Mouse (Mus musculus) CH12.LX (cell line): Measurements from ENCODE around the gene Ephb6. TPM values are rescaled to one million over a fixed set of nuclear protein-coding genes. Genes with fewer than 3 reads are reported as not detected.

Experiments used
- DNase-seq: peaks from one replicate; pipeline ENCODE4 v3.0.0-alpha.2; 2013; ENCODE audit errors: extremely low read depth
- H3K27ac ChIP-seq: 2 replicates; pipeline ENCODE4 v1.5.1; 2012; ENCODE audit warnings: low read depth, mild to moderate bottlenecking, control low read depth, moderate library complexity; ENCODE audit not compliant: insufficient read depth
- H3K27me3 ChIP-seq: replicated peaks from 2 replicates; pipeline ENCODE3; 2012; ENCODE audit warnings: inconsistent platforms
- H3K36me3 ChIP-seq, 2 experiments: replicated peaks in 1 of 2; 2 replicates each; pipeline versions ENCODE3 to v1.6.1; 2012; ENCODE audit warnings: inconsistent platforms in 1 of 2, low read length in 1 of 2, mild to moderate bottlenecking in 1 of 2, mixed read lengths in 1 of 2, moderate library complexity in 1 of 2; ENCODE audit not compliant: control insufficient read depth in 1 of 2, insufficient read depth in 1 of 2
- H3K4me1 ChIP-seq, 2 experiments: 2 replicates each; pipeline ENCODE4 v1.6.1; 2012; ENCODE audit warnings: inconsistent platforms in 1 of 2, moderate library complexity in 1 of 2; ENCODE audit not compliant: insufficient read depth in 2 of 2, control insufficient read depth in 1 of 2
- H3K4me2 ChIP-seq: 2 replicates; pipeline ENCODE4 v1.6.1; 2012; ENCODE audit warnings: low read depth, mild to moderate bottlenecking, control low read depth; ENCODE audit not compliant: poor library complexity, insufficient read depth, severe bottlenecking
- H3K4me3 ChIP-seq, 3 experiments: fragments of 150-350 bp in 1 of 3; sonication (generic) in 1 of 3; replicated peaks in 1 of 3; 2 replicates each; pipeline versions ENCODE3 to v1.5.1; 2011 to 2012; ENCODE audit warnings: low read depth in 2 of 3, low read length in 2 of 3, mild to moderate bottlenecking in 2 of 3, moderate library complexity in 2 of 3, control low read depth in 1 of 3, improper control_type of control experiment in 1 of 3, inconsistent platforms in 1 of 3, mixed read lengths in 1 of 3; ENCODE audit not compliant: poor library complexity in 1 of 3
- H3K79me2 ChIP-seq: replicated peaks from 2 replicates; pipeline ENCODE4 v1.6.1; 2012; ENCODE audit warnings: mild to moderate bottlenecking, moderate library complexity; ENCODE audit not compliant: control insufficient read depth, poor library complexity, insufficient read depth, severe bottlenecking; ENCODE audit errors: extremely low read depth
- H3K9ac ChIP-seq: 2 replicates; pipeline ENCODE4 v1.6.1; 2012; ENCODE audit warnings: low read depth, mild to moderate bottlenecking, control low read depth, moderate library complexity; ENCODE audit not compliant: insufficient read depth
- H3K9me3 ChIP-seq: replicated peaks from 2 replicates; pipeline ENCODE3; 2012; ENCODE audit warnings: low read length, inconsistent platforms, mixed read lengths
- BHLHE40 ChIP-seq: IDR thresholded peaks from 2 replicates; pipeline ENCODE4 v1.6.1; 2011; ENCODE audit warnings: mild to moderate bottlenecking, low read depth, low read length, improper control_type of control experiment
- CHD1 ChIP-seq: IDR thresholded peaks from 2 replicates; pipeline ENCODE4 v1.6.1; 2012; ENCODE audit warnings: low read depth, low read length, improper control_type of control experiment, inconsistent platforms
- CHD2 ChIP-seq: IDR thresholded peaks from 2 replicates; pipeline ENCODE4 v1.6.1; 2011; ENCODE audit warnings: low read length, improper control_type of control experiment
- CTCF ChIP-seq, 2 experiments: IDR thresholded peaks in 1 of 2; conservative IDR thresholded peaks in 1 of 2; 2 replicates each; pipeline ENCODE4 v1.5.1; 2011 to 2012; ENCODE audit warnings: low read depth in 2 of 2, low read length in 2 of 2, improper control_type of control experiment in 1 of 2, inconsistent platforms in 1 of 2, mild to moderate bottlenecking in 1 of 2, moderate library complexity in 1 of 2
- E2F4 ChIP-seq: IDR thresholded peaks from 2 replicates; pipeline ENCODE4 v1.6.1; 2011; ENCODE audit warnings: low read depth, low read length, improper control_type of control experiment; ENCODE audit not compliant: insufficient replicate concordance
- ETS1 ChIP-seq: conservative IDR thresholded peaks from 2 replicates; pipeline ENCODE4 v1.6.1; 2012; ENCODE audit warnings: low read depth, mild to moderate bottlenecking, inconsistent platforms, low read length, improper control_type of control experiment, moderate library complexity
- GABPA ChIP-seq: IDR thresholded peaks from 2 replicates; pipeline ENCODE4 v1.6.1; 2012; ENCODE audit warnings: low read depth, low read length, improper control_type of control experiment, inconsistent platforms; ENCODE audit not compliant: insufficient replicate concordance
- IRF4 ChIP-seq: IDR thresholded peaks from 2 replicates; pipeline ENCODE4 v1.6.1; 2014; ENCODE audit warnings: low read depth, mild to moderate bottlenecking, inconsistent platforms, low read length, improper control_type of control experiment
- JUND ChIP-seq: conservative IDR thresholded peaks from 2 replicates; pipeline ENCODE4 v1.6.1; 2011; ENCODE audit warnings: low read depth, low read length, improper control_type of control experiment
- MAFK ChIP-seq: IDR thresholded peaks from 2 replicates; pipeline ENCODE4 v1.6.1; 2011; ENCODE audit warnings: low read length, improper control_type of control experiment; ENCODE audit not compliant: insufficient replicate concordance
- MAX ChIP-seq: IDR thresholded peaks from 2 replicates; pipeline ENCODE4 v1.6.1; 2011; ENCODE audit warnings: low read length, improper control_type of control experiment
- MEF2A ChIP-seq: IDR thresholded peaks from 2 replicates; pipeline ENCODE4 v1.6.1; 2014; ENCODE audit warnings: low read depth, mild to moderate bottlenecking, inconsistent platforms, low read length, improper control_type of control experiment, borderline replicate concordance
- MXI1 ChIP-seq: IDR thresholded peaks from 2 replicates; pipeline ENCODE4 v1.6.1; 2011; ENCODE audit warnings: mild to moderate bottlenecking, low read depth, low read length, improper control_type of control experiment
- NELFE ChIP-seq: IDR thresholded peaks from 2 replicates; pipeline ENCODE4 v1.6.1; 2011; ENCODE audit warnings: low read depth, low read length, improper control_type of control experiment
- PAX5 ChIP-seq: IDR thresholded peaks from 2 replicates; pipeline ENCODE4 v1.6.1; 2012; ENCODE audit warnings: low read length, inconsistent platforms, mixed read lengths
- POLR2A ChIP-seq: IDR thresholded peaks from 2 replicates; pipeline ENCODE4 v1.6.1; 2011; ENCODE audit warnings: low read depth, mild to moderate bottlenecking, improper control_type of control experiment, low read length
- POLR2AphosphoS2 ChIP-seq: IDR thresholded peaks from 2 replicates; pipeline ENCODE4 v1.6.1; 2011; ENCODE audit warnings: low read depth, low read length, improper control_type of control experiment
- RAD21 ChIP-seq: IDR thresholded peaks from 2 replicates; pipeline ENCODE4 v1.6.1; 2011; ENCODE audit warnings: low read depth, mild to moderate bottlenecking, low read length, improper control_type of control experiment, moderate library complexity
- SIN3A ChIP-seq: IDR thresholded peaks from 2 replicates; pipeline ENCODE4 v1.6.1; 2012; ENCODE audit warnings: low read length, improper control_type of control experiment, inconsistent platforms
- SMC3 ChIP-seq: IDR thresholded peaks from 2 replicates; pipeline ENCODE4 v1.6.1; 2011; ENCODE audit warnings: low read depth, low read length, improper control_type of control experiment
- TCF12 ChIP-seq: IDR thresholded peaks from 2 replicates; pipeline ENCODE4 v1.6.1; 2014; ENCODE audit warnings: low read depth, mild to moderate bottlenecking, inconsistent platforms, low read length, improper control_type of control experiment
- USF1 ChIP-seq: IDR thresholded peaks from 2 replicates; pipeline ENCODE4 v1.6.1; 2014; ENCODE audit warnings: low read depth, mild to moderate bottlenecking, inconsistent platforms, low read length, improper control_type of control experiment
- ZNF384 ChIP-seq: IDR thresholded peaks from 2 replicates; pipeline ENCODE4 v1.6.1; 2012; ENCODE audit warnings: low read depth, low read length, improper control_type of control experiment, inconsistent platforms
- dilution Hi-C: fragments of 300-500 bp; cut with MboI; formaldehyde crosslinking; loops from 2 replicates; pipeline ENCODE4 v1.14.3; 2020; ENCODE audit warnings: low sequenced_read_pairs; ENCODE audit not compliant: extremely low pct_unique_long_range_greater_than_20kb, extremely low pct_ligation_motif_present
- in situ Hi-C: fragments of 300-500 bp; cut with MboI; formaldehyde crosslinking; loops from 3 replicates; pipeline ENCODE4 v1.14.3; 2019; ENCODE audit warnings: low sequenced_read_pairs, low pct_ligation_motif_present, low pct_unique_long_range_greater_than_20kb, mixed read lengths
- polyA plus RNA-seq: library from polyadenylated mRNA; unstranded; fragments of >175 nt; gene quantifications from 2 replicates; pipeline ENCODE4 v1.2.1, GENCODE M21; 2012; ENCODE audit warnings: low read depth; ENCODE audit not compliant: insufficient read length
- total RNA-seq, 2 experiments: library from RNA; depleted of rRNA; stranded (reverse); fragments of 300-350 nt in 1 of 2; fragments of >200 nt in 1 of 2; gene quantifications; 2 replicates each; pipeline ENCODE4 v1.2.3; 2012 to 2014

Ephb6 gene
- total RNA-seq (2012; rRNA removed) (0.04 TPM in 1 of 2 replicates, not detected in the other), total RNA-seq (2014; rRNA removed) (not detected in 2 replicates), polyA plus RNA-seq (not detected in 2 replicates)

DNA sequence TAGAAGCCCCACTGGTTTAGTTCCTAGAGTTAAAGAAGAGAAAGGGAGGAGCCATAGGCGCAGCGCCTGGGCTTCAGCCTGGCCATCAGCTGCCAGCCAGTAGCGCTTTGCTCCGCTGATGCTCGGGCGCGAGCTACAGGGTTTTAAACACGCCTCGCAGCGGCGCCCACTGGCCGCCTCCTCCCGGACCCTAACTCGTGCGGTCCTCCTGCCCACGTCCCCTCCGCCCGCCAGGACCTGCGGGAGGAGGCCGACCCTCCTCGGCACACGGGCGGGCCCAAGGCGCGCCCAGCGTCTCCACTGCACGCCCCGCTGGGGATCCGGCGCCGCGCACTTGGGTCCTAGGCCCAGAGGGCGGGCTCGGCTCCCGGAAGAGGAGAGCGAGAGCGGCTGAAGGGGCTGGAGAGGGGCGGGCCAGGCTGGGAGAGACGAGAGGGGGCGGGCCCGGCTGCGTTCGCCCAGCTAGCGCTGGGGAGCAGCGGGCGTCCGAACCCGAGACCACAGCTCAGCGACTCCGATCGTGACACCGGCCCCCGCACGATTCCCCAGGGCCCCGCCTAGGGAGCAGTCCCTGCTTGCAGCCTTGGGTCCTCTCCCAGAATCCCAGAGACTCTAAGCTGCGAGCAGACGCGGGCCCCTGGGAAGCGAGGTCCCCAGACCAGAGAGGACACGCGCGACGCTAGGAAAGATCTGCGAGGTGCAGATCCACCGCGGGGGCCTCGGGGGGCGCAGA is at the start of gene Ephb6:
Ephb6 (plus strand) TSS at position 422 of the 733 bp plus-strand sequence.
- H3K27ac ChIP-seq, result no peak within 1 kb of the TSS
- TF ChIP-seq PAX5 (no peak), MEF2A (no peak), JUND (no peak), NELFE (no peak), IRF4 (no peak), POLR2AphosphoS2 (no peak), ZNF384 (no peak), SMC3 (no peak), CHD1 (no peak), BHLHE40 (no peak), SIN3A (no peak), GABPA (no peak), E2F4 (no peak), MAFK (no peak), RAD21 (no peak), ETS1 (no peak), TCF12 (no peak)
- no peak for DNase-seq
- H3K4me3 ChIP-seq, result no peak within 1 kb of the TSS
- H3K36me3 ChIP-seq, result no peaks in the 10 kb centered on the region
- in situ Hi-C loops (no loop called here), dilution Hi-C loops (no loop called here)
- H3K27me3 ChIP-seq, result no peaks in the 10 kb centered on the region
- no peak within 1 kb of the TSS for H3K9ac ChIP-seq
- H3K4me1 ChIP-seq, result no peaks in the 10 kb centered on the region
- no peaks in the 10 kb centered on the region for H3K9me3 ChIP-seq
- H3K4me2 ChIP-seq, result no peak within 1 kb of the TSS
- H3K79me2 ChIP-seq, result no peaks in the 10 kb centered on the region

DNA sequence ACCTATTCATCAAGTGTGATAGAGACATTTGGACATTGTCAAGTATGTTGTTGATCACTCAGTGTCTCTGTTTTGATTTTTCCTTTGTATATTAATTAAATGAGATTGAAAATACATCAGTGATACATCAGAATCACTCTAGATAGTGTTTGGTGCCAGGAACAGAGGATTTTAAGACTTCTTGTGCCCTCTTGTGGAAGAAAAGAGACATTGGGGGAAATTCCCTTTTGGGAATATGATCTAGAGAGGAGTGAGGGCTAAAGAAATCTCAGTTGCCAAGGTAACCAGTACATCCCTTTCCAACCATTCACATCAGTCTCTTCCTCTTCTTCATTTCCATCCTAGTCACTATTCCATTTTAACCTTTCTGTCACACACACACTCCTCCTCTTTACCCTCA is 48.9 kb upstream of the Ephb6 start:
- in situ Hi-C loops (no loop called here), dilution Hi-C loops (no loop called here)
- H3K27me3 ChIP-seq, result no peaks in the 10 kb centered on the region
- H3K4me1 ChIP-seq, result peaks cover 0 to 36% of the 10 kb centered on the region in 2 experiments; a peak in 2 of 4 replicates
- no peak overlapping the region for H3K4me2 ChIP-seq
- no peak overlapping the region for H3K9ac ChIP-seq
- H3K4me3 ChIP-seq, result no peak overlapping the region
- no peaks in the 10 kb centered on the region for H3K79me2 ChIP-seq
- no peaks in the 10 kb centered on the region for H3K36me3 ChIP-seq
- H3K27ac ChIP-seq, result no peak overlapping the region
- TF ChIP-seq RAD21 (peak; percentile 43), PAX5 (no peak), E2F4 (no peak), MAX (no peak), POLR2A (no peak), USF1 (no peak), CTCF (conservative IDR thresholded peaks at IDR 0.05 in 1 of 2, IDR thresholded peaks at IDR 0.05 in 1 of 2; ENCODE audit: low read depth in 2 of 2, low read length in 2 of 2) (peak; percentile 6 to 49; a peak in 2 of 4 replicates), MXI1 (no peak), SMC3 (peak; percentile 27; the same call in 1 of the 2 replicates), CHD2 (no peak)
- DNase-seq, result peak; percentile 49
- no peaks in the 10 kb centered on the region for H3K9me3 ChIP-seq
